Mouse (Mus musculus) kidney, postnatal 14 days (tissue): ENCODE measurements around the gene Serpini1.
A peak's percentile ranks its signal among the peaks of the same experiment; 100 is the strongest.

Source experiments
- DNase-seq: peaks from one replicate; pipeline ENCODE4 v3.0.0; 2022; ENCODE audit warnings: mixed read lengths

Serpini1 gene

GRCm38 (mm10) chr3:75557292-75557691 is at the start of gene Serpini1:
Gene Serpini1 (plus strand): TSS chr3:75557547.
- peak; percentile 93 for DNase-seq

GRCm38 (mm10) chr3:75517631-75518250 is 39.6 kb upstream of the Serpini1 start:
- DNase-seq = peak; percentile 39

- no peak for DNase-seq
These were observed 36.0 kb upstream of the Serpini1 start for GRCm38 (mm10) chr3:75521314-75521713.

GRCm38 (mm10) chr3:75522527-75522926 is 34.8 kb upstream of the Serpini1 start:
- DNase-seq = no peak

- DNase-seq = no peak
These were observed 26.3 kb upstream of the Serpini1 start for GRCm38 (mm10) chr3:75531074-75531473.

GRCm38 (mm10) chr3:75534045-75534834 is 23.1 kb upstream of the Serpini1 start:
- no peak for DNase-seq

GRCm38 (mm10) chr3:75541259-75541658 is 16.1 kb upstream of the Serpini1 start:
- no peak for DNase-seq

GRCm38 (mm10) chr3:75542852-75543251 is 14.5 kb upstream of the Serpini1 start:
- peak; percentile 41 for DNase-seq

GRCm38 (mm10) chr3:75544287-75544686 is 13.1 kb upstream of the Serpini1 start:
- no peak for DNase-seq

GRCm38 (mm10) chr3:75551248-75551647 is 6.1 kb upstream of the Serpini1 start:
- DNase-seq = no peak

GRCm38 (mm10) chr3:75556121-75556694 is 1.1 kb upstream of the Serpini1 start:
- DNase-seq = no peak

- DNase-seq = peak; percentile 100
These were observed 554 bp upstream of the Serpini1 start, which contains the start of gene Pdcd10 for GRCm38 (mm10) chr3:75556695-75557291. Gene Pdcd10 (minus strand): TSS chr3:75556856.

- no peak for DNase-seq
These were observed 16.7 kb downstream of the Serpini1 start for GRCm38 (mm10) chr3:75574074-75574473.

GRCm38 (mm10) chr3:75575582-75575981 is 18.2 kb downstream of the Serpini1 start:
- no peak for DNase-seq

GRCm38 (mm10) chr3:75579352-75579751 is 22.0 kb downstream of the Serpini1 start:
- peak; percentile 2 for DNase-seq

GRCm38 (mm10) chr3:75583293-75583692 is 25.9 kb downstream of the Serpini1 start:
- DNase-seq = no peak

- DNase-seq = no peak
These were observed 27.6 kb downstream of the Serpini1 start for GRCm38 (mm10) chr3:75584898-75585297.

GRCm38 (mm10) chr3:75611019-75611418 is 53.7 kb downstream of the Serpini1 start:
- DNase-seq = peak; percentile 48

GRCm38 (mm10) chr3:75624627-75625026 is 67.3 kb downstream of the Serpini1 start:
- DNase-seq = no peak

- DNase-seq = no peak
These were observed 73.8 kb downstream of the Serpini1 start for GRCm38 (mm10) chr3:75630988-75631615.

GRCm38 (mm10) chr3:75633221-75633620 is 75.9 kb downstream of the Serpini1 start:
- DNase-seq = no peak

- DNase-seq = no peak
These were observed 76.3 kb downstream of the Serpini1 start for GRCm38 (mm10) chr3:75633635-75634034.

GRCm38 (mm10) chr3:75635648-75636047 is 78.3 kb downstream of the Serpini1 start:
- DNase-seq = no peak
